Mouse (Mus musculus) urinary bladder, postnatal 36 days (tissue): Measurements from ENCODE around the gene Tpx2.

Source experiments
- DNase-seq, 2 experiments: peaks; one replicate each; pipeline ENCODE4 v3.0.0; 2022; ENCODE audit warnings: low spot score in 2 of 2, mixed read lengths in 1 of 2

The Tpx2 gene

DNA sequence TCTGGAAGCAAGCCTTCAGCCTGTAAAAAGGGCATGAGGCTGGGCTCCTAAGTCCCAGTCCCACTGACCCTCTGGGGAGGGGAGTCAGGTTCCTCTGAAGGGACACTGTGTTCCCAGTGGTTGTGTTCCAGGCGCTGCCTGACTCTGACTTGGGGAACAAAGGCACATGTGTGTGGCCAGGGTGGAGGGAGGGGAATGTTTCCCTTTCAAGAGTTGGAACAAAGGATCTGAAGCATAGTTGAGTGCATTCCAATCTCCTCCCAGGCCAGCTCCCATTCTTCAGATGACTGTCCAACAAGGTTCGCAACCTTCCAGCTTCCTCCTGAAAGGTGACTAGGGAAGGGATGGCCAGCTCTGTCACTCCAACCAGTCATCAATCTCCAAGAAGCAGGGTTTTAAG, 27.4 kb upstream of the Tpx2 start:
- peak in 1 of 2 experiments; percentile 52 for DNase-seq

DNA sequence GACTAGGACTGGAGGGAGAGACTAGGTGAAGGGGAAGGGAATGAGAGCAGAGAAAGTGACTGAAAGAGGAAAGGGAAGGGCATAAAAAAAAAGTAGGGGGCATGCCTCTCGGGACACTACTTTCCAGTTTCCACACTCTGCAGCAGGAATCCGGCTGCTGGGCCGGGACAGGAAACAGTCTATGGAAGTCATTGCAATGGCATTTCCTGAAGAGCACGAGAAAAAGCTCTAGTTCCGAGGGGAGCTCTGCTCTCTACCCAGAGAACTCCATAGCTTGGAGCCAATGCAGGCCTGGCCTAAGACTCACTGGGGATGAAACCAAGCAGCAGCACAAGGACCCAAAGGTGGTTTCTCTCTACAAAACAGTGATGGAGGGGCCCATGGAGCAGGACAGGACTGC, 26.7 kb upstream of the Tpx2 start:
- peak in 1 of 2 experiments; percentile 31 for DNase-seq

DNA sequence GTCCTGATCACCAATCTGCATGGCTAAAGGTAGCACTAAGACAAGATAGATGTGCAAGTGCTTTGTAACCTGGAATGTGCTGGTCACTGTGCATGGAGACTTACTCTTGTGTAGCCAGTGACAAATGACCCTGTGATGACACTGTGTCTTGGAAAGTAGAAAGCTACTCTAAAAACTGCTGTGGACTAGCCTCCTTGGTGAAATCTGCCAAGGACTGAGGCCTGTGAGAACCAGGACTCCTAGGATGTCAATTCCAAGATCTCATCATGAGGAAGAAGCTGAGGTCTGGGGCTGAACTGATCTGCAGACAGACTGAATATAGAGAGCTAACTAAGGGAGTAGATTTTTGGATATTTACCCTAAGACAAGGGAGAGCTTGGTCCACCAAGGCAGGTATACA, 26.2 kb upstream of the Tpx2 start:
- no peak for DNase-seq

DNA sequence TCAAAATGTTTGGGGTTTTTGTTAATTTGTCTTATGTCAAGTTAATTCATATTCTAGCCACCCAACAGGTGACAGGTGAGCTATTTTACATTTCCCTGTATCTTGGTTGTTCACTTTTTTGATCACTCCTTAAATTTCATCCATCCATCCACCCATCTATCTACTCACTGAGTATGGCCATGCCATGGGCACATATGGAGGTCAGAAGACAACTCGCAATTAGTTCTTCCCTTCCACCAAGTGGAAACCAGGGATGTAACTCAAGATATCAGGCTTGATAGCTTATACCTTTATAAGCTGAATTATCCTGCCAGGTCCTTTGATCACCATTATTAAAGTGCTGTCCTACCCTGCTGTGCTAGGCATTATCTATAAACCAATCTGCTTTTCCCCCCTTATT, 24.0 kb upstream of the Tpx2 start:
- no peak for DNase-seq

DNA sequence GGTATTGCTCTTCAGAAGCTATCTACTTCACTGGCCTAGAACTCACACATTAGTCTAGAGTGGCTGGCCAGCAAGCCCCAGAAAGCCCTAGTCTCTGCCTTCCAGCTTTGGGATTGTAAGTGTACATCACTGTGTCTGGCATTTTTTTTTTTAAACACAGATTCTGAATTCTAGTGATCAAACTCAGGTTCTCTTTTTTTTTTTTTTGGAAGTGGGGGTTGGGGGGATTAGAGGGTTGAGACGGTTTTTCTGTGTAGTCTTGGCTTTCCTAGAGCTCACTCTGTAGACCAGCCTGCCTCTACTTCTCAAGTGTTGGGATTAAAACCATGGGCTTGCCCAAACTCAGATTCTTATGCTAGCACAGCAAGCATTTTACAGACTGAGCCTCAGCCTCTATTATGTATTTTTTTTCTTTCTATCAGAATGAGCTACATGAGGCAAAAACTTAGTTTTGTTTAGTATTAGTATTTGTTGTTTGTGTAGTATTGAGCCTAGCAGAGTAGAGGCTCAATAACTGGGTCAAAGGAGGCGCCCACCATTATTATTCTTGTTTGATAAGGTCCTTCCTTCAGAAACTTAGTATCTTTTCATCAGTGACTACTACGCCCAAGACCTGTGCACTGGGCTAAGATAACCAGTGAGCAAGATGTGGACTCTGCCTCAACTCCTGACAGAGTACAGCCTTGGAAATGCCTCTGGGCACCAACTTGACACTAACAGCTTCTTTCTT, 23.2 kb upstream of the Tpx2 start:
- DNase-seq: no peak

DNA sequence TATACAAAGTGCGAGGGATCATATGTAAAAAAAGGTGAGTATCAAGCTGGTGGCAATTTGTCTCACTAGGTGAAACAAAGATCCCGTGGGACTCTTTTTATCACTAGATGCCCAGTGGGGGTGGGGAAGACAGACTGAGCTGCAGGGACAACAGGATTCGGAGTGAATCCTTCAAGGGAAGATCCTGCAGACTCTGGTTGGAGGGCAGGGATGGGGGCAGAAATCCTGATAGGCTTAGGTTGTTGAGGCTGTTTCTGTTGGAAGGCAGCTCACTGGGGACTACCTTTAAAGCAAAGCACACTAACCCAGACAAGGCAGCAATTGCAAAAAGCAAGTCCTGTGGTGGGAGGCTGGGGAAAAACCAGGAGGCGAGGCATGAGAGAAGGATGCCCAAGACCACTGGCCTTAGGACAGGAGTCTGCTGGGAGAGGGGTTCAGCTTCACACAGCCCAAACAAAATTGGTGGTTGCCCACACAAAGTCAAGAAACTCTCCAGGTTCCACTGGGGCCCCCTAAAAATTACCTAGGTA, 22.5 kb upstream of the Tpx2 start:
- DNase-seq: no peak

DNA sequence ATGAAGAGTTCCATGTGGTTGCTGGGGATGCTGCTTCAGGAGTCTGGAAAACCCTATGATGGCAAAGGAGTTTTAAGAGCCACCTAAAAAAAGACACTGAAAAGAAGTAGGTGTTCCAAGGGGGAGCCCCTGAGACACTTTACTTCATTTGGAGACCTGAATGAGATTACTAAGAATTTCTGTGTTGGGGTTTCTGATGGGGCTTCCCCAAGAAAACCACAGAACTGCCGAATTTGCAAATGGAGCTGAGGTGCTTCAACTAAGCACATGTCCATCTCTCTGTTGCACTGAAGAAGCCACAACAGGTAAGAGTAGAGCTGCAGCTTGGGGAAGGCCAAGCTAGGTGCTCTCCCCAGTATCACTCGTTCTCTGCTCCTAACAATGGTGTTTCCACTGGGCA, 22.1 kb upstream of the Tpx2 start:
- DNase-seq: no peak

DNA sequence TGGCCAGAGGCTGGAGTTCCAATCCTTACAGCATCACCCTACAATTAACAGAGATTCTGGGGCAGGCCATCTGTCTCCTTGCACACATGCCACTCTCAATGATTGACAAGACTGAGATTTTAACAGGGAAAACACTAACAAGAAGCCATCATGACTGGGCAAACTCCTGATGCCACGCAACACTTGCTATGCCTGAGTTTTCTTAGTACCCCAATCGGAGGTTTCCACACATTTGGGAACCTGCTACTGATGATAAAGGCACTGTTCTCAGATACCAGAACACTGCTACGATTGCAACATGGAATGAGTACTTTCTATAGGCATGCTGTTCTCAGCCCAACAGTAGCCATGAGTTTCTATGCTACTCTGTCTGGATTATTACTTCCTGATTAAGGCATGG, 21.3 kb upstream of the Tpx2 start:
- DNase-seq: no peak

DNA sequence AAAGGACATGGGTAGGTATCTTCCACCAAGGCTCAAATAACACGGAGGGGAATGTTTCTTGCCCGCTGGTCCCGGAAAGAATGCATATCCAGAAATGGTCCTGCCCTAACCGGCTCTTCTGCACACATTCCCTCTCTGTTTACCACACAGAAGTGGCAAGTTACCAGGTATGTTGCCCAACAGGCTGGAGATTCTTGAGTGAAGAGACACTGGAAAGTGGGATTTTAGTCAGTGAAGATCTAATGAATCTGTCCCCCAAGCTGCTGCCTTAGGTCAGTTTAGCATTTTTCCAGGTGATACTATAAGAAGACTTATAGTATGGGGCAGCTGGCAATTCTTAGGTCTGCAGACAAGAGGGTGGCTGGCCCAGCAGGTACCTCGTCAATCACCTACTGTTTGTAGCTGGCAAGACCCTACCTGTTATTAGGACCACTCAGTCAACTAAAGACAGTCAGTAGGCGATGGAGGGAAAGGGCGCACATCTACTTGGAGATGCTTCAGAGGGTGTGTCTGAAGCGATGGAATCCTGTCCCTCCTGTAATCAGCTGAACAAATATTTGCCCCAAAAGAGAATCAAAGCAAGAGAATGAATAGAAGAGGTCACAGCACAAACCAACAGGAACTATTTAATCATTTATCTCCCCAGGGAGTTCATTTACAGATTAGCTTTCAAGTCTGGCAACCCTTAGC, 20.3 kb upstream of the Tpx2 start:
- peak in 1 of 2 experiments; percentile 58 for DNase-seq

DNA sequence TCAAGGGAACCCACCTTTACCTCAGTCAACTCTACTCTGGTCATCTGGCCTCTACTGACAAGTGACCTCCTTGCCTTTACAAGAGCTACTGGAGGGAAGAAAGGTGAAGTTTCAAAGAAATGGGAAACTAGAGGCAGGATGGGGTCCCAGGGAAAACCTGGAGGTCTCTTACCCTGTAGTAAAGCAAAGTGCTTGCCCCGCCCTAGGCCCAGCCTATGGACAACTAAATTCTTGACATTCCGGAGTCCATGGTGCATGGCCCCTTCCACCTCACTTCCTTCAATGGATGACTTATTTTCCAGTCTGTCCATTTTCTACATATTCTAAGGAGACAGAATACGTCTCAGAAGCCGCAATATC, 19.8 kb upstream of the Tpx2 start:
- no peak for DNase-seq

DNA sequence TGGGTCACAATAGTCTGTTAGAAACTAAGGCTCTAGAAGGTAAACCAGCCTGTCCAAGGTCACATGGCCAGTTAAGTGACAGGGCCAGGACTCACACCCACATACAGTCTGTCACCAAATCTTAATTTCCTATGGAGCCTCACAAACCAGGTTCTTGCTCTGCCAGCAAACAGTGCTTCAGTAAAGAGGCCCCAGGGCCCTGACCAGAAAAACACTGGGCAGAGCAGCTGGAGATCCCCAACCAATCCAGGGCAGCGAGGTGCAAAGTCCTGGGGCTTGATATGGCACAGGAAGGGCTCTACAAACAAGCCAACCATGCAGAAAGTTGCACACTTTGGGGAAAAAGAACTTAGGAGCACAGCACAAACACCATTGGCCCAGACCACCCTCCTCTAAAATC, 19.2 kb upstream of the Tpx2 start:
- no peak for DNase-seq

DNA sequence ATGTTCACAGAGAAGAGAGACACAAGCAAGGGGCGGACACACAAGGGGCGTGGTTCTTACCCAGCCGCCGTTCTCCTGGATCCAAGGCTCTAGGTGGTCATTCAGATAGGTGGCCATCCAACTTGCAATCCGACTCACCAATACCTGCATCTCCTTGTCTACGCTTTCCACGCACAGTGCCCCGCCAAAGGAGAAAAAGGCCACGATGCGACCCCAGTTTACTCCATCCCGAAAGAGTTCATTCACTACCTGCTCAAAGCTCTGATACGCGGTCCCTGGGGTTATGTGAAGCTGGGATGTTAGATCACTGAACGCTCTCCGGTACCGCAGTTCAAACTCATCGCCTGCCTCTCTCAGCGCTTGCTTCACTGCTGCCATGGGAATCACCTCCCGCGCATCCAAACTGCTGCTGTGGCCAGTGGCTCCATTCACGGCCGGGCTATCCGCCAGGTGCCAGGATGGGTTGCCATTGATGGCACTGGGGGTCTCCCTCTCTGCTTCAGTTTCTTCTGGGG, 18.3 kb upstream of the Tpx2 start:
- DNase-seq: peak in 1 of 2 experiments; percentile 31

DNA sequence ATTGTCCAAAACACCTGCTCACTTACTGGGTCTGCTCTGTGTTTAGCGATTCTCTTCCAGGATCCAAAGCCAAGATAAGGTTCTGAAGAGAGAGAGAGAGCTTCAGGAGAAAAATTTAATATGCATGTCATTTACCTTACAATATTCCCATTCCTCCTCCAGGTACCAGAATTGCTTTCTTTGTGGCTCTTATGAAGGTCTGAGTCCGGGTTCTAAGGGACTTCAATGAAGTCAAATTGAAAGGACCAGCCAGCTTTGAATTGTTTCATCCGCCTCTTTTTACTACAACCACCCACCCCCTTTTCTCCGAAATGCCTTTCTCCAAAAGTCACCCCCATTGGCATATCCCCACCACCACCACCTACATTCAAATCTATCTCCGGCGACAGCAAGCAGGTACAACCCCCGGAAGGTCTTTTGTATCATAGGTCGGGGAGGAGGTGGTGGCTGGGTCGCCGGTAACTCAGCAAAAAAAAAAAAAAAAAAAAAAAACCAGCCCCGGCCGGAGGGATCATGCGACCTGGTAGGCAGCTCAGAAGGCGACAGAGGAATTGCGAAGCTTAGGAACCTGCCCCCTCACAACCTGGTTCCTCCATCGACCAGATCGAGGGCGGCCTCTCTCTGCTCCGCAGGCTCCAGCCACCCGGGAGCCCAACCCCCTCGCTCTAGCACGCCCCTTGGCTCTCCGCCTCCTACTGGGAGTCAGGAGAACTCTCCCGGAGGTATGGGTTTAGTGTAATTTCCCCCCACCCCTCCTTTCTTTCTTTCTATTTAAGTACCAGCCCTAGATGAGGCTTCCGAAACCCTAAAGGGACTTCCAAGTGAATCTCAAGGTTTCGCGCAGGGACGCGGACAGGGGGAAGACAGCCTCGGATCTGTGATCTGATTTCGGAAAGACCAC, 17.5 kb upstream of the Tpx2 start:
- peak; percentile 87 to 93 for DNase-seq

DNA sequence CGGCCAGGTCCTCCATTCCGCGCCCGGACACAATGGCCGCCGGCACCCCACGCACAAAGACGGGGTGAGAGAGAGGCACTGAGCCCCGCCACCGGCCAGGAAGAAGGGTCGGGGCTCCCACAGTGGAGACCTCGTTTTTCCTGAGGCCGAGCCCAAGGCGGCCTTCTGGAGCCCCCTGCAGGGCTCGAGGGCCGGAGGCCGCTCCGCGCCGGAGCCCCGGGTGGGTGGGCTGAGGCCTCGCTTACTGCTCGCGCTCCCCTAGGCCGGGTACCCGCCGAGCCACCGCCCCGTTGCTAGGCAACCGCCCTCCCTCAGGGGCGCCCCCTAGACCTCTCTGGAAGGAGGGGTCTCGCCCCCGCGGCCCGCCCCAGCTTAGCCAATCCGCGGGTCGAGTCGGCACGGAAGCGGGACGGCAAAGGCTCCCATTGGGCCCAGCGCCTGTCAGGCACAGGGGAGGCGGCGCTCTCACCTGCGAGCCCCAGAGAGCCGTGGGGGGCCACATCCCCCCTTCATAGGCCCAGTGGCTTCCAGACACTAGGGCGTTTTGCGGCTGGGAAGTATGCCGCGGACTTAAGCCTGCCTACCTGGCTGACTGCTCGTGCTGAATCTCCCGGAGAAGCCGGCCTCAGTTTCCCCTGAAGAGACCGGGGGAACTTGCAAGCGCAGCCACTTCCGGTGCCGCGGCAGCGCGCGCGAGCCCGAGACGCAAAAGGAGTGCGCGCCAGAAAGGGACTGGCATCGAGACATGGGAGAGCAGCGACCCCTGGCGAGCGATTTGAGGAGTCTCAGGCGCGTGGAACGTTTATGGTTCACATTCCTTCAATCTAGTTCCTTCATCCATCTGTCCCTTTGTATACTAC, 16.5 kb upstream of the Tpx2 start, which contains the start of gene Bcl2l1:
TSS of gene Bcl2l1 (minus strand) at position 710 of the 860 bp plus-strand sequence.
- peak; percentile 97 for DNase-seq

DNA sequence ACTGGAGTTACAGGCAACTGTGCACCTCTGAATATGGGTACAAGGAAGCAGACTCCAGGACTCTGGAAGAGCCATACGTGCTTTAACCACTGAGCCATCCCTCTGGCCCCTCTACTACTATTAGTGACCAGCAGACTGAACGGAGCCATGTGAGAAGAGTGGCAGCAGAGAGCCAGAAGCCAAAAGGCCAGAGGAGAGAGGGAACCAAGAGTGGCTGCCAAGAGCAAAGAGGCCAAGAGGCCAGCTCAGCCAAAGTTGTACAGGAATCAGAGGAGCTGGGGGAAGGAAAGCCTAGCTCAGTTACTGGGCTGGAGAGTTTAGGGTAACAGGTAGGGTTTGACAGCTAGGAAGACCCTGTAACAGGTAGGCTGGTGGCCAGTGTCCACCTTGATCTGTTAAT, 8.5 kb upstream of the Tpx2 start:
- DNase-seq: peak in 1 of 2 experiments; percentile 16

DNA sequence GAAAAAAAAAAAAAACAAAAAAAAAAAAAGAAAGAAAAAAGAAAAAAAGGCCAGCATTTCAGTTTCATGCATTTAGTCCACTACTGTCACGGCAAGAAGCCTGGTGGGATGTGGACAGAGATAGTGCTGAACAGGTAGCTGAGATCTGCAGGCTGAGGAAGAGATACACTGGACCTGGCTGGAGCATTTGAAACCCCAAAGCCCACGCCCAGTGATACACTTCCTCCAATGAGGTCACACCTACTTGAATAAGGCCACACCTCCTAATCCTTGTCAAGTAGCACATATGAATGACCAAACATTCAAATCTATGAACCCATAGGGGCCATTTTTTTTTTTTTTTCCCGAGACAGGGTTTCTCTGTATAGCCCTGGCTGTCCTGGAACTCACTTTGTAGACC, 5.0 kb upstream of the Tpx2 start:
- DNase-seq: no peak

DNA sequence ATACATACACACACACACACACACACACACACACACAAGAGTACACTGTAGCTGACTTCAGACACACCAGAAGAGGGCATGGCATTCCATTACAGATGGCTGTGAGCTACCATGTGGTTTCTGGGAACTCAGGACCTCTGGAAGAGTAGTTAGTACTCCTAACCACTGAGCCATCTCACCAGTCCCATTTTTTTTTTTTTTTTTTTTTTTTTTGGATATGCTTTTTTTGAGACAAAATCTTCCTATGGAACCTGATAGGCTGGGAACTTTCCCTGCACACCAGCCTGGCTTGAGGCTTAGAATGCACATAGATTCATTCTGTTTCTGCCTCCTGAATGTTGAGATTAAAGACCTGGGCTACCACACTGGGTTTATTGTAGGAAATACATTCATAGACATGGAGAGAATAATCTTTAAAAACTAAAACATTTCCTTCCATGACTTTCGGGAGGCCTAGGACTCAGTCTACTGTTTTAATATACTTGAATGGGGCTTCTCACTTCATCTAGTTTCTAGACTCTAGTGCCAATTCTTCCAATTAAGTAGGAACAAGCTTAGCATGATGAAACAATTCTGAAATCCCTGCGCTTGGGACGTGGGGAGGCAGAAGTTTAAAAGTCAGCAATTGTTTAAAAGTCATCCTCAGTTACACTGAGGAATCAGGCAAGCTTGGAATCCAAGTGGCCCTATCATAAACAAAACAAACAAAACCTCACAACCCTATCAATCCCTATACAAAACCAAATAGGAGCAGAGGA, 528 bp upstream of the Tpx2 start:
- DNase-seq: no peak

DNA sequence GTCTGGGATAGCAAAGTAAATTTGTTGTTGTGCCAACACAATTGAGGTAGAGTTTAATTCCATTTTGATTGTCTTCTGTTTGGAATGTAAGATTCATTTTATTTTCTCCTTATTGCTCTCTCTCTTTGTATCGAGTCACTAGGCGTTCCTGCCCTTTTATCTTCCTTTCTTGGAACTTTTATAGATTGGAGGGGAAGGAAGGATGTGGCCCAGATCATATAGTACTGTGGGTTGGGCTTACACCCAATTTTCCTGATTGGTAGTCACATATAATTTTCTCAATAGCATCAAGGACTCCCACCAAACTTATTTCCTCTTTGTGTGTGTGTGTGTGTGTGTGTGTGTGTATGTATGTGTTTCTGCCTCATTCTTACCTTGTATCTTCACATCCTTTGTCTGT, 702 bp downstream of the Tpx2 start:
- DNase-seq: no peak

DNA sequence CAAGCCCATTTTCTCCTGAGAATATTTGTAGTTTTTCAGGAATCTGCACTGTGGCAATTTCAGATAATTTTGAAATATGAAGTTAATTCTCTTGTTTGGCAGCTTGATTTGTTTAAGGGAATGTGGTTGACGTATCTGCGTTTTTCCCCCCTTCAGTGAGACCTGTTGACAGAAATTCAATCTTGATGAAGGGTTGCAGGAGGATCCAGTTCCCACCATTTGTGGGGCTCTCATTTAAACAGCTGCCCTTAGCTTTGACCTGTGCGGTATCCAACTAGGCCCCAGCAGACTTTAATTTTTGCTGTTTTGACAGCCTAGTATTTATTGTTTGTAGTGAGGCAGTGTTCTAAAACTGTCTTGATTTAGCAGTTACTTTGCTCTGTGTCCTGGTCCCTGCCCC, 11.7 kb downstream of the Tpx2 start:
- no peak for DNase-seq

DNA sequence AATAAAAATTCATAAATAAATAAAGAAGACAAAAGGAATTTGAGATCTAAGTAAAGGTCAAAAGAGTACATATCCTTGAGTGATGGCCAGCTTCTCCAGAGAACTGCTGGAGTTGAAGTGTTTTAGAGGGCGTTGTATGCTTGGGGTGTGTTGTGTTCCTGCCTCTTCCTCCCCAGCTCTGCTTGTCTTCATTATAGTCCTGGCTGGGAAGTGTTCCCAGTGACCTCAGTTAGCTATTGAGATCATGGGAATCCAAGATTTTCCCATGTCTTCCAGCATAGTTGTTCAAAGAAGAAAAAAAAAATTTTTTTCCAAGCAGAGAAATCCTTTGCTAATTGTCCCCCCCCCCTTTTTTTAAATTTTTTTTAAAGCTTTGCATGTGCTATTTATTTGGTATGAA, 14.1 kb downstream of the Tpx2 start:
- DNase-seq: no peak
